Mouse (Mus musculus): ENCODE results near the gene Sept9. TPM values are rescaled to one million over a fixed set of nuclear protein-coding genes. Genes with fewer than 3 reads are reported as not detected.

The Sept9 gene
- polyA plus RNA-seq, 1 experiment = 118 TPM

DNA sequence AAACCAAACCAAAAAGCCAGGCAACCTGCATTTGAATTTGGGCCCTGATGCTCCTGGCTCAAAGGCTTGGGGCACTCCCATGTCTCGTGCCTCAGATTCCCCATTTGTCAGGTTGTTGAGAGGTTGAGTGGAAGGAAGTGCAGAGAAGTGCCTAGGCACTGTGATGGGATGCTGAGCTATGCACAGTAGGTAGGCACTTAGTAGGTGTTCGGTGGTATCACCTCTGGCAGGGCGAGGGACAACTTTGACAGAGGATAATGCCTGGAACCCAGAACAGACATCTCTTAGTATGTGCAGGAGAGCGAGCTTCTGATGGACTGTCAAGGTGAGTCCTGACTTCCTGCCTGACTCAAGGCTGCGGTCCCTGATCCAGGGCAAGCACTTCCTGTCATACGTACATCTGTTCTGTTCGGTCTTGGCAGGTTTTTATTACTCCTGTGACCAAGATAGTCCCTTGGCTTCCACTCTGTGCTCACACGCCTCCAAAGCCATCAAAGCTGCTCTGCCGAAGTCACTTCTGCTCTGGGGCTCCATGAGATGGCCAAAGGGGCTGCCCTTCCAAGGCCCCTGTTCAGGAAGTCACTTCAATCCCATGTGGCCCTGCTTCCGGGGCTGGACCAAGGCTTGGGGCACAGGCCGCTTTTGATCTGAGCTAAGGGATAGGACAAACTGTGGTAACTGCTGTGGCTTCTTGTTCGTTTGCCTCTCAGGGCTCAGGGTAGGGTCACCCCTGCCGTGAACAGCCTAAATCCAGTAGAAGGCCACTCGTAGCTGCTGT lies 107.0 kb downstream of the Sept9 start:
- H3K27ac ChIP-seq (replicated peaks; ENCODE audit: low read depth, low read length) = peak overlapping the region; percentile 15; the same call in 1 of the 2 replicates
- no peak overlapping the region for H3K4me3 ChIP-seq (ENCODE audit: insufficient read depth, low read depth, low read length)
- H3K4me1 ChIP-seq (ENCODE audit: control insufficient read depth, insufficient read depth, insufficient read length, low read length) = peaks cover 51% of the 10 kb centered on the region

DNA sequence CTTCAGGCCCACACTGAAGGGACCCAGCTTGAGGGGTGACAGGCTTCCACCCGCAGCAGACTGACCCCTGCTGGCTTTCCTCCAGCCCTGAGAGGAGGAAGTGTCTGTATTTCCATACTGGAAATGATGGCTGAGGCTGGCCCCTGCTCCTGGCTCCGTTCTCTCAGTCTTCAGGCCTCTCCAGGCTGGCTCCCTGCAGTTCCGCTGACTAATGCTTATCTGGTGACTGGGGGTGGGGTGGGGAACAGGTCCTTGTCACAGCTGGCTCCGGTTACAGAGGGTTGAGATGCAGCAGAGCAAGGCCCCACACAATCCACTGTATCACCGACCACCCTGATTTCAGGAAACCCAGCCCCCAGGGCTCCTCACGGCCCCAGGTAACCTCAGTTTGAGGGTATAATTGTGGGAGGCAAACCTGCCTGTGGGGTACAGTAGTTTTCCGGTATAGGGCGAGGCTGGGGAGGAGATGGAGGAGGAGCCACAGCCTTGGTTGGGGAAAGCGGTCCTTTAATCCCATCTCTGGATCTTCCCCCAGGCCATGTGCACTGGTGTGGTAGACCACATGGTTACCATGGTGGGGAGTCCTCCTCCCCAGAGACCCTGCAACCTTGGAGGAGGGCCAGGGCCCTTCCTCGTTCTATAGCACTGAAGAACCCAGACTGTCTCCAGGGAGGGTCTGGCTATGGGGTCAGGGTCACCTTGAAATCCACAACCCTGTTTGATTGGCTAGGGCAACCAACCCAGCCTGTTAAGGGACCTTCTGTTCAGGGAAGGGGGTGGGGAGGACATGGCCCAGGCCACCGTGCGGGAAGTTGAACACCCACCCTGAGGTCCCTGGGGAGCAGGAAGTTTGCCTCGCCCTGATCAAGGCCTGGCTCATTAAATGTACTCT lies 108.7 kb downstream of the Sept9 start:
- Histone ChIP-seq H3K4me3 (ENCODE audit: insufficient read depth, low read depth, low read length) (no peak overlapping the region), H3K4me1 (ENCODE audit: control insufficient read depth, insufficient read depth, insufficient read length, low read length) (peaks cover 64% of the 10 kb centered on the region), H3K27ac (replicated peaks; ENCODE audit: low read depth, low read length) (peak overlapping the region; percentile 38)

DNA sequence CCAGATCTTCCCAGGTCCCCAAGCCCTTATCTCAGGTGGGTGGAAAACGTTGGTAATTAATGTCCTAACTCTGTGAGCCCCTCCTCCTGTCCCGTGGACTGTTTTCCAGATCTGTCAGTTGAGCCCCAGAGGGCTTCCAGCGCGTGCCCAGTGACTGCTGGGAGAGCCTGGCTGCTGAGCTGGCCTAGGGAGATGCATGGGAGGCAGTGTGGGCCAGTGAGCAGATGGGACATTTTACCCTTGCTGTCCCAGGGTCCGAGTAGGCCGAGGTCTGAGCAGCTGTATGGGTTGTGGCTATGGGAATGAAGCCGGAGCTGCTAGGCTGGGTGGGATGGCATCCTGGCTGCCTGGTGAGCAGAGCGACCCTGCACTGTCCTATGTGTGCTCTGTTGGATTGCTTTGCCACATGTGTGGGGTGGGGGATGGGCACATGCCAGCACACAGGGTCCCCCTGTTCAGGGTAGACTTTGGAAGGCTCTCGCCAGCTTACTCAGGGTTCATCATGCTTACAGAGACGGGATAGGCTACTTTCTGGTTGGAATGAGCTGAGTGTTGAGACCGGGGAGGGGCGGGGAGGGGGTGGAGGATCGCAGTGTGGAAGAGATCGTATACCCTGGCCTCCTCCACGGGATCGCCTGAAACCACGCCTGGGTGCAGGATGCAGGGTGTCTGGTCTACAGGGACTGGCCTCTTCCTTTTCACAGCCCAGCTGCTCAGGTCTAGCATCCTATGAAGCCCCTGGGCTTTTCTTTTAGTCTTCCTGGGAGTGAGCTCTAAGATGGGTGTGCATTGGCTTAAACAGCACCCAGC lies 109.9 kb downstream of the Sept9 start:
- 0 out of 2 replicates have a peak overlapping the region, but pooled peaks have one; percentile 38 for H3K27ac ChIP-seq (replicated peaks; ENCODE audit: low read depth, low read length)
- no peak overlapping the region for H3K4me3 ChIP-seq (ENCODE audit: insufficient read depth, low read depth, low read length)
- H3K4me1 ChIP-seq (ENCODE audit: control insufficient read depth, insufficient read depth, insufficient read length, low read length) = peaks cover 76% of the 10 kb centered on the region

DNA sequence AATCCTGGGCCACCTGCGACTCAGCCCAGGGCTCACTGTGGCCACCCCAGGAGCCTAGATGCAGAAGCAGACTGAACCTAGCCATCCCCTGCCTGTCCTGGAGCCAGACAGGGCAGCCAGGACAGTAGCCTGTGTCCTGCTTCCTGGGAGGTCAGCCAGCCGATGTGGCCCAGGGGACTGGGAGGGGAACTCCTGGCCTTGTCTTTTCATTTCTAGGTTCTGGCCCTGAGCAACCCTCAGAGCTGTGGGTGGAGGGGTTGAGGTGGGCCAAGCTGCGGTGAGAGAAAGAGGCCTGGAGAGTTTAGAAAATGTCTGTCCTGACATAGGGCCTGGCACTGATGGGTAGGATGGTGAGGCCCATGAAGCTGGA lies 110.4 kb downstream of the Sept9 start:
- peaks cover 81% of the 10 kb centered on the region for H3K4me1 ChIP-seq (ENCODE audit: control insufficient read depth, insufficient read depth, insufficient read length, low read length)
- no peak overlapping the region for H3K4me3 ChIP-seq (ENCODE audit: insufficient read depth, low read depth, low read length)
- H3K27ac ChIP-seq (replicated peaks; ENCODE audit: low read depth, low read length) = no peak overlapping the region

DNA sequence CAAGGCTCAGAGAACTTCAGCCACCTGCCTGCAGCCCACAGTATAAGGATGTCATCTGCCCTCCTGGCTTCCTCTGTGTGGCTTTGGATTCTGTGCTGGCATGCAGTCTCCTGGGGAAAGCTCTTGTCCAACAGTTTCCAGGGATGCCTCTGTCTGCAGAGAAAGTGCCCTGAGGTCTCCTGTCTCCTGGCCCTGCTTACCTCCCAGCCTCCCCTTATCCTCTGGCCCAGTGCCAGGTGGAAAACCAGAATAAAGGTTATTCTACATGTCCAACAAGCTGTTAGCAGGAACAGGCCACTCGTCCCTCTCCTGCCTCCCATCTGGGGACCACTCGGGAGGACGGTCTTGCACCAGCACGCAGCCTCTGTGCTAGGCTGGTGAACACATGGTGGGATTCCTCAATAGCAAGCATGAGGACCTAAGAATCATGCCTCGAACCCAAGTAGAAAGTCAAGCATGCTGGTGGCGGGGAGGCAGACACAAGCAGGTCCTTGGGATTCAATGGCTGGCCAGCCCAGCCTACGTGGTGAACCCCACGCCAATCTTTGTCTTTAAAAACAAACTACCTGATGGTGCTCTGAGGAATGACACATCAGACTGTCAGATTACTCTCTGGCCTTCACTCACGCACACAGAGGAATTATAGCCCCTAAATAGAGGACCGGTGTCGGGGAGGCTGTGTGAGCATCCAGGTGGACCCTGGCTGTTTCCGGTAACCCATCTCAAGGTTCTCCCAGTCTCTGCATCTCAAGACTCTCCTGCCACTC lies 111.1 kb downstream of the Sept9 start:
- no peak overlapping the region for H3K27ac ChIP-seq (replicated peaks; ENCODE audit: low read depth, low read length)
- H3K4me3 ChIP-seq (ENCODE audit: insufficient read depth, low read depth, low read length) = no peak overlapping the region
- H3K4me1 ChIP-seq (ENCODE audit: control insufficient read depth, insufficient read depth, insufficient read length, low read length) = peaks cover 85% of the 10 kb centered on the region

DNA sequence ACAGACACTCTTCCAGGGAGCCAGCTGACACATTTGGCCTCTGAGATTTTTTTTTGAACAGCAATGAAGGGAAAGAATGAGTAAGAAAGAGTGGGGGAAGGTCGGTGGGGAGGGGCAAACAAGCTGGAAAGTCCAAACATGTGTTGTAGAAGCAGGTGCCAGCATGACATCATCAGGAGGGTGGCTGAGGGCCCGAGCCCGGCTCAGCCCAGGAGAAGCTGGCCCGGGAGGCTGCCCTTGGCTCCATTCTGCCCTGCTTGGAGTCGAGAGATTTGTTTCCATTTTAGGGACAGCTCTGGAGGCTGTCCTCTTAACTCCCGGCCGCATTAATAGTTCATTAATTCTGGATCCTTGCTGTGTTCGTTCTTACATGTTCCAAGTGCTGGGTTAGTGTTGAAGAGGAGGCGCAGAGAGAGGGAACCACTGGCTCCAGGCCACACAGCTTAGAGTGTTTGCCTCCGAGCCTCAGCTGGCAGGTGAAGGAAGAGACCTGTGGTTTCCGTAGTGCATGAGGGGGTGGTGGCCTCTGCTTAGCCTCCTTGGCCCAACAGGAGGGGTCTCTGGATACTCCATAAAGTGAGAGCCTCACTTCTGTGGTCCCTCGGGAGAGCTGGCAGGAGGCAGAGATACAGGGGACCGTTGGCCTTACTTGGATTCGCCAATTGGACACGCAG lies 111.8 kb downstream of the Sept9 start:
- peaks cover 87% of the 10 kb centered on the region for H3K4me1 ChIP-seq (ENCODE audit: control insufficient read depth, insufficient read depth, insufficient read length, low read length)
- peak overlapping the region; percentile 75 for H3K27ac ChIP-seq (replicated peaks; ENCODE audit: low read depth, low read length)
- no peak overlapping the region for H3K4me3 ChIP-seq (ENCODE audit: insufficient read depth, low read depth, low read length)

DNA sequence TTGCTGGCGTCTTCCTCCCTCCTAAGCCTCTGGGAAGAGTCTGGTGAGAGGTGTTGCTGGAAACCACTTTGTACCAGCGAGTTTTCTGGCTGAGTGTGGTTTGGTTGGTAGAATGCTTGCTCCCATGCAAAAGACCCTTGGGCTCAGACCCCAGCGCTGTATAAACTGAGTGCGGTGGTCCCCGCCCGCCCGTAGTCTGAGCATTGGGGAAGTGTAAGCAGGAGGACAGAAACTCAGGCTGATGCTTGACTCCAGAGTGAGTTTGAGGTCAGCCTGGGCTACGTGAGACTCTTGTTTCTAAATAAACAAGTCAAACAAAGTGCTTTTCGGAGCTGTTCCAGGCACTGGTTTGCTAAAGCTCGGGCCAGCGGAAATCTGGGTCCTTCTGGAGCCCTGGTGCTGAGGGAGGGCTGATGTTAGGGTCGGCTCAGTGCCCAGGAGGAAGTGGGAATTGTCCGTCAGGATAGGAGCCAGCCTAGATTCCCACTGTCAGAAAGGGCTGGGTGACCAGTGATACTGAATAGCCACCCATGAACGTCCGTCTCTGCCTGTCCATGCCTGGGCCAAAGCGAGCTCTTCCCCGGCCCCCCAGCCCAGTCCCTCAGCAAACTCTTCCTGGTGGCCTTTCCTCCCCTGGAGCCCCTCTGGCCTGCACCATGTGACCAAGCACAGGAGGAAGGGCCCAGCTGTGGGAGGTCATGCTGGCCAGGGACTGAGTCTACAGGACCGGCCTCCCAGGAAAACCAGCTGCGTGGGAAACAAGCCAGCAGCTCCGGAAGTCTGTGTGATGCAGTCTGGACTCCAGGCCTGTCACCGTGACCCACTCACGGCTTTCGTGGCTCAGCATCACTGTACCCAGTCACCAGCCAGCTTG lies 112.8 kb downstream of the Sept9 start:
- Histone ChIP-seq H3K4me3 (ENCODE audit: insufficient read depth, low read depth, low read length) (no peak overlapping the region), H3K4me1 (ENCODE audit: control insufficient read depth, insufficient read depth, insufficient read length, low read length) (peaks cover 83% of the 10 kb centered on the region), H3K27ac (replicated peaks; ENCODE audit: low read depth, low read length) (peak overlapping the region; percentile 75)

DNA sequence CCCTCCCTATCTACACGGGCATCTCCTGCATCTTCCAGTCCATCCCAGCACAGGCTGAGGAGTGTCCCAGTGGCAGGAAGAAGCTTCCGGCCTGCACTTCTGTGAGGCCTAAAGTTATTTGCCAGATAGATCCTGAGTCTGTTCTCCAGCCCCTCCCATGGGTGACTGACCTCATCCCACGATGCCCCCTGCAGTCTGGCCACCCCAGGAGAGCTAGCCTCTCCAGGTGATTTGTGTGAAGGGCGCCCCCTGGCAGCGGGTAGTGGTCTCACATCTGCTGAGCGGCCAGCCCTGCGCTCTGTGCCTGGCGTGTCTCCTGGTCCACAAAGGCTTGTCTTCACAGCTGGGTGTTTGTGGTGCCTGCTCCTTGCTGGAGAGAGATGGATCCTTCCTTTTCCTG lies 113.5 kb downstream of the Sept9 start:
- Histone ChIP-seq H3K27ac (replicated peaks; ENCODE audit: low read depth, low read length) (peak overlapping the region; percentile 75), H3K4me1 (ENCODE audit: control insufficient read depth, insufficient read depth, insufficient read length, low read length) (peaks cover 86% of the 10 kb centered on the region), H3K4me3 (ENCODE audit: insufficient read depth, low read depth, low read length) (no peak overlapping the region)

DNA sequence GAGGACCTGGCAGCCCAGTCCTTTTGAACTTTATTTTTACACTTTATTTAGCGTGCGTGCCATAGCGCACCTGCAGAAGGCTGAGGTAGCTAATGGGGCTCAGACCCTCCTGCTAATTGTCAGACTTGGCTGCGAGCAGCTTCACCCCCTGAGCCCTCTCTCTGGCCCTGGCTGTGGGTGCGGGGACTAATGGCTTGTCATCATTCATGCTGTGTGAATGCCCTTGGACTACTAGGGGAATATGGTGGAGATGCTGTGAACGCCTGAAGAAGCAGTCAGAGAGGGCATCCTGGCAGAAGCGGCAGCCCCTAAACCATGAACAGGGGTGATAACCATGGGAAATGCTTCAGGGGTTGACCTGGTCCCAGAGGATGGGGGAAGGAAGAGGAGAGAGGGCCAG lies 114.0 kb downstream of the Sept9 start:
- Histone ChIP-seq H3K4me1 (ENCODE audit: control insufficient read depth, insufficient read depth, insufficient read length, low read length) (peaks cover 86% of the 10 kb centered on the region), H3K27ac (replicated peaks; ENCODE audit: low read depth, low read length) (peak overlapping the region; percentile 75)

DNA sequence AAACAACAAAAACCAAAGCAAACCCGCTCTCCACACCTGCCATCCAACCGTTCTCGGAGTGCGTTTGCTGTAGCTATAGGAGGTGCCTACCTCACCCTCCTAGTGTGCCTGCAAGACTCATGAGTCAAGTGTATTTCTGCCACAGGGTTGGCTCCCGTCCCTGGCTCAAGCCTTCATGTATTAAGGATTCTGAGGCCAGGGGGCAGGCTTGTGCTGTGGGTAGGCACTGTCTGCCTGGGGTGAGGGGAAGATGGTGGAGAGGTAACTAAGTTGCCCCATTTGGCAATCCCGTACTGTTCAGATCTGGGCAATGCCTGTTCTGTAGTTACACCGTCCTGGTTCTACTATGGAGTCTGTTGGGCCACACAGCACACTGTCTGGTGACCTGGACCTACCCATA lies 114.6 kb downstream of the Sept9 start:
- Histone ChIP-seq H3K4me1 (ENCODE audit: control insufficient read depth, insufficient read depth, insufficient read length, low read length) (peaks cover 86% of the 10 kb centered on the region), H3K4me3 (ENCODE audit: insufficient read depth, low read depth, low read length) (no peak overlapping the region), H3K27ac (replicated peaks; ENCODE audit: low read depth, low read length) (peak overlapping the region; percentile 75; the same call in 1 of the 2 replicates)

More for the DNA sequence above, 114.0 kb downstream of the Sept9 start:
- no peak overlapping the region for H3K4me3 ChIP-seq (ENCODE audit: insufficient read depth, low read depth, low read length)

DNA sequence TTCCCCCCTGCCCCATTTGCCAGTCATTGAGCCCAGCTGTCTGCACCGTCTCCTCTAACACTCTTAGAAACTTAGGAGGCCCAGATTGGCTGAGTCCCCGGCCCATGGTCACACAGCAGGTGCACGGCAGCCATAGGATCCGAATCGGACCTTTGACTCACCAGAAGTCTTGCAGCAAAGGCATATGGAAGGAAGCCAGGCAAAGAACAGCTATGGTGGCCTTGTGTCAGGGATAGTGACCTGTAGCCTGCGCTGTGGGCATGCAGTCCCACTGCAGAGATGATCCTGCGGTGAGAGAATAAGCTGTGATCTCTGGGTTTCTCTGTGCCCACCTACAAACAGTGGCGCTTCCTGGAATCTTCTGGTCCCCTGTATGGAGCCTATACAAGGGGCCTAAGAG lies 115.1 kb downstream of the Sept9 start:
- Histone ChIP-seq H3K4me3 (ENCODE audit: insufficient read depth, low read depth, low read length) (no peak overlapping the region), H3K4me1 (ENCODE audit: control insufficient read depth, insufficient read depth, insufficient read length, low read length) (peaks cover 86% of the 10 kb centered on the region), H3K27ac (replicated peaks; ENCODE audit: low read depth, low read length) (0 out of 2 replicates have a peak overlapping the region, but pooled peaks have one; percentile 15)

DNA sequence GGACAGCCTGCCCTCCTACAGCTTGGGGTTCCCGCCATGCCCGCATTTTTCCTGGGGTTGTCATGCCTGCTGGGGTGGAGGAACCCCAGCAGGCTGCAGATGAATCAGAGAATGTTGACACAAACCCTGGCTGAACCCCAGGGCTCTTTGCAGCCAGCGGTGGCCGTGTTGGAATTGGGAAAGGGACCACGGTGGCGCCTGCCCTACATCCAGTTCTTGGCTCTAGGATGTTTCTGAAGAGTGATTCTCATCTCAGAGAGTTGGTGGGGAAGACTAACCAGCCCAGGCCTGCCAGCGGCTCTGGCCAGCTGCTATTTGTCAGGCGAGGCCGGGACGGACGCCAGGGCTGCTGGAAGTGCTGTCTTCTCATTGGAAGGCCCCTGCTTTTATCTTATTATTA lies 115.8 kb downstream of the Sept9 start:
- H3K27ac ChIP-seq (replicated peaks; ENCODE audit: low read depth, low read length) = no peak overlapping the region
- H3K4me1 ChIP-seq (ENCODE audit: control insufficient read depth, insufficient read depth, insufficient read length, low read length) = peaks cover 85% of the 10 kb centered on the region
- no peak overlapping the region for H3K4me3 ChIP-seq (ENCODE audit: insufficient read depth, low read depth, low read length)
